Mouse (Mus musculus) mesoderm, embryonic 11.5 days (tissue): ENCODE measurements at regions not wholly inside any gene's neighbourhood (a gene's known extent, or its start where the extent isn't known, plus 50 kb on each side); places are given as distances from the start of the nearest gene placed in this dataset.

Experiments used
- DNase-seq: peaks from one replicate; pipeline ENCODE4 v3.0.0-alpha.2; 2012; ENCODE audit warnings: low read depth, low spot score

- DNase-seq, result no peak
Observed at GRCm38 (mm10) chr2:92800667-92801066, 114.2 kb upstream of the Syt13 start.

GRCm38 (mm10) chr2:92804916-92805315, 110.0 kb upstream of the Syt13 start:
- no peak for DNase-seq

GRCm38 (mm10) chr2:92805761-92806160, 109.1 kb upstream of the Syt13 start:
- no peak for DNase-seq

GRCm38 (mm10) chr2:92806481-92807195, 108.3 kb upstream of the Syt13 start:
- DNase-seq, result peak; percentile 37

GRCm38 (mm10) chr2:92807404-92807803, 107.5 kb upstream of the Syt13 start:
- DNase-seq, result peak; percentile 48

- DNase-seq, result no peak
Observed at GRCm38 (mm10) chr2:92808121-92808520, 106.8 kb upstream of the Syt13 start.

GRCm38 (mm10) chr2:92809226-92809625, 105.7 kb upstream of the Syt13 start:
- DNase-seq, result no peak

GRCm38 (mm10) chr2:92809681-92810323, 105.1 kb upstream of the Syt13 start:
- no peak for DNase-seq

- peak; percentile 59 for DNase-seq
Observed at GRCm38 (mm10) chr2:92810956-92811355, 103.9 kb upstream of the Syt13 start.

- DNase-seq, result no peak
Observed at GRCm38 (mm10) chr2:92813028-92813427, 101.9 kb upstream of the Syt13 start.

- no peak for DNase-seq
Observed at GRCm38 (mm10) chr2:92819586-92819985, 95.3 kb upstream of the Syt13 start.

GRCm38 (mm10) chr2:92824325-92824724, 90.6 kb upstream of the Syt13 start:
- DNase-seq, result no peak

- no peak for DNase-seq
Observed at GRCm38 (mm10) chr2:92825395-92825794, 89.5 kb upstream of the Syt13 start.

- DNase-seq, result no peak
Observed at GRCm38 (mm10) chr2:92830134-92830533, 84.8 kb upstream of the Syt13 start.

- no peak for DNase-seq
Observed at GRCm38 (mm10) chr2:92831784-92832183, 83.1 kb upstream of the Syt13 start.

- DNase-seq, result no peak
Observed at GRCm38 (mm10) chr2:92836203-92836602, 78.7 kb upstream of the Syt13 start.

GRCm38 (mm10) chr2:92838012-92838411, 76.9 kb upstream of the Syt13 start:
- DNase-seq, result no peak

- peak; percentile 70 for DNase-seq
Observed at GRCm38 (mm10) chr2:92840009-92840408, 74.9 kb upstream of the Syt13 start.

GRCm38 (mm10) chr2:92841626-92842025, 73.3 kb upstream of the Syt13 start:
- no peak for DNase-seq

GRCm38 (mm10) chr2:92845061-92845769, 69.7 kb upstream of the Syt13 start:
- peak; percentile 53 for DNase-seq

GRCm38 (mm10) chr2:92848962-92849361, 65.9 kb upstream of the Syt13 start:
- DNase-seq, result no peak

- no peak for DNase-seq
Observed at GRCm38 (mm10) chr2:92851336-92851735, 63.6 kb upstream of the Syt13 start.

- DNase-seq, result no peak
Observed at GRCm38 (mm10) chr2:92853175-92853574, 61.7 kb upstream of the Syt13 start.
